Mouse (Mus musculus) frontal cortex, postnatal 36 days (tissue): ENCODE measurements around the gene Fitm2.
"Not testable (repeated sequence)": the region's sequence is repeated elsewhere in the genome, so short reads cannot be mapped to it uniquely, and the experiment has no call there.

Experiments used
- DNase-seq, 2 experiments: peaks; one replicate each; pipeline ENCODE4 v3.0.0; 2022; ENCODE audit warnings: low spot score in 2 of 2

Gene Fitm2

GRCm38 (mm10) chr2:163463251-163463769 is 9.1 kb downstream of the Fitm2 start:
- DNase-seq = no peak

DNA sequence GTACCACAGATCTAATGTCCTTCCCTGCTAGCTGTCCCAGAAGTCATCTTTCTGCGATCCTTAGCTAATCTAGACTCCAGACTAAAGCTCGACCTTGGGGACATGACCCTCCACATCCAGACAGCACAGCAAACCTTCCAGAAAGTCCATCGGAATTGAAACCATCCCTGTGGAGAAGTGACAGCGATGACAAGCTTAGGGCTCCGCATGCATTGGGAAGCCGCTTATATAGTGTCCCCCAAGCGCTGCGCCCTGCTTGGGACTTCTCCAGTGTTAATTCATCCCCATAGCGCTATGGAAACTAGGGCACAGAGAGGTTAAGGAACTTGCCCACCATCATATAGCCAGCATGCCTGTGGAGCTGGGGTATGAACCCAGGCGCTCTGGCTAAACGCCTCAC is 9.6 kb downstream of the Fitm2 start:
- no peak for DNase-seq

- no peak for DNase-seq
These were observed 10.0 kb downstream of the Fitm2 start for GRCm38 (mm10) chr2:163462386-163462785.

DNA sequence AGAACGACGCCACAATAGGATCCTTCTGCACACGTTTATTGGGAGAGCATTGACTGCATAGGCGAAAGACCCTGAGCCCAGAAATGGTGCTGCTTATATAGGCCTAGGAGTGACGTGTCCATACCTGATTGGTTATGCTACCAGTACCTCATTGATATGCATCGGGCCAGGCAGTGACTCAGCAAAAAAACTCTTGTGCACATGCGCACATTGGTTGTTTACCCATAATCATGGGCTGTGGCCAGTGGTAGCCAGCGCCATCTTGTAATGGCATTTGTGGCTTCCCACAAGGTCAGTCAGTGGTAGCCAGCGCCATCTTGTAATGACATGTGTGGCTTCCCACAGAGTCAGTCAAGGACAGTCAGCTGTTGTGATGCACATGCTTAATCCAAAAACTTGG is 11.1 kb downstream of the Fitm2 start:
- DNase-seq = not testable (repeated sequence)

DNA sequence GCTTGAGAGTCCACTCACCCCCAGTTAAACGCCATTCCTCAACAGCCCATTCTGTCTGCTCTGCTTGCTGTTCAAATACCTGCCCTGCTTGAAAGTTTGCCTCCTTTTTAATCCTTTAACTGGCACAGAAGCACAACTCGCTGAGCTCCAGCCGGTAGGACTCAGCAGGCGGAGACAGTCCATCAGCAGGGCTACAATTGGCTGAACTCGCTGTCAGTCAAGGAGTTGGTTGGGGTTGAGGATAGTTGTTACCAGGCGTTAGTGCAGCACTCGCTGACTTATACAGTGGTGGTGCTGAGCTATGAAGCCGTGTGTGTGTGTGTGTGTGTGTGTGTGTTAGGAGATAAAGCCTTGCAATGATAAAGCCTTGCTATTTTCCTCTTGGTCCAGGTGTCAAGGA is 11.8 kb downstream of the Fitm2 start:
- no peak for DNase-seq

DNA sequence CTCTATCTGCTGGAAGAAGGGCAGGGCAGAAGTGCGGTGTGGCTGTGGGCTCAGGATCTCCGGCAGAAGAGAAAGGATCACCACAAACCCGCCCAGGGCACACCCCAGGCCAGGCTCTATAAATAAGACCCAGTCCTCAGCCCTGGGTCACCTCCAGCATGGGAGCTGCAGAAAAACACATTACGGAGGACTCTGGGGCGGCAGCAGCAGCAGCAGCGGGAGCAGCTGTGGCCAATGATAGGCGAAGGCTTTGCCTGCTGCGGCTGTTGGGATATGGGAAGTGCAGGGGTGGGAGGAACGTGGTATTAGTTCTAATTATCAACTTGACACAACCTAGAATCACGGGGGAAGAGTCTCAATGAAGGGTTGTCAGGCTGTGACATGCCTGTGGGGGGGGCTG is 13.0 kb downstream of the Fitm2 start:
- no peak for DNase-seq

DNA sequence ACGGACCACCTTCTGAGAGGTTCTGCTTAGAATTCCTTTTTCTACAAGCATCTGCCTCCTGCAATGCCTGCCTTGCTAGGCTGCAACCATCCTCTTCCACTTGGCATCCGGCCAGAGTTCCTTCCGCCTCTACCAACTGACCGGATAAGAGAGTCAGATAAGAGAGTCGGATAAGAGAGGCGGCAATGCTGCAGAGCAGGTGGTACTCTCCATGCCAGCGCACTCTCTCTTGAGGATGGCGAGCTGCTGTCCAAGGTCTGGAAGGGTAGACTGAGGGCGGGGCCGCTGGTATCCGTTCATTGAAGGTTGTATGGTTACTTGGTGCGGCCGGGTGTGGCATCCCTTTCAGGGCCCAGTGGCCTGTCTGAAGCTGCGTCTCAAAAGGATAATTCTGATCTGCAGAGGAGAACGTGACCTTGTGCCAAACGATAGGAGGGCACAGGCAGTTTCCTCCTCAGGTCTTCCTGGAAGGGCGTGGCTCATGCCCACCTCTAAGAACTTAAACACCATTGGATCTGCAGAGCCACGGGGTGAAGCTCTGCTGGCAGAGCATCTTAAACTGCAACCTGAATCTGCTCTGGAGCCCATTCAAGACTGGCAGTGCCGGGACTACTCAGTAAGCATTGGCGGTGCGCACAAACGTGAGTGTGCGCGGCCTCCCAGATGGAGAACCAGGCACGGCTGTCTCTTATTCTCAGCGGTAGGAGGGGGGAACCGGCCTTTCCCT is 13.7 kb downstream of the Fitm2 start:
- no peak for DNase-seq

GRCm38 (mm10) chr2:163453378-163453777 is 19.1 kb downstream of the Fitm2 start:
- no peak for DNase-seq

DNA sequence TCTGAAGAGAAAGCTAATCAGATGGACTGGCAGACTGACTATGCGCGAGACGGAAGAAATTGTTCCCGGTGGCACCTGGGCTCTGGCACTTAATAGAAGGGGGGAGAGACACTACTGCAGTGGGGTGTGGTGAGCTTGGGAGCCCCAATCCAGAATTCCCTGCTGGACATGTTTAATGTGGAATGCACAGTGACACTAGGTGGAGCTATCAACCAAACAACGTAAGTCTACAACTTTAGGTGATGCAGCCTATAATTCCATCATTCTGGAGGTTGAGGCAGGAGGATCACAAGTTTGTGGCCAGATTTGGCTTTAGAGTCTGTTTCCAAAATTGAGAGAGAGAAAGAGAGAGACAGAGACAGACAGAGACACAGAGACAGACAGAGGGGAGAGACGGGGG is 19.7 kb downstream of the Fitm2 start:
- DNase-seq = no peak

DNA sequence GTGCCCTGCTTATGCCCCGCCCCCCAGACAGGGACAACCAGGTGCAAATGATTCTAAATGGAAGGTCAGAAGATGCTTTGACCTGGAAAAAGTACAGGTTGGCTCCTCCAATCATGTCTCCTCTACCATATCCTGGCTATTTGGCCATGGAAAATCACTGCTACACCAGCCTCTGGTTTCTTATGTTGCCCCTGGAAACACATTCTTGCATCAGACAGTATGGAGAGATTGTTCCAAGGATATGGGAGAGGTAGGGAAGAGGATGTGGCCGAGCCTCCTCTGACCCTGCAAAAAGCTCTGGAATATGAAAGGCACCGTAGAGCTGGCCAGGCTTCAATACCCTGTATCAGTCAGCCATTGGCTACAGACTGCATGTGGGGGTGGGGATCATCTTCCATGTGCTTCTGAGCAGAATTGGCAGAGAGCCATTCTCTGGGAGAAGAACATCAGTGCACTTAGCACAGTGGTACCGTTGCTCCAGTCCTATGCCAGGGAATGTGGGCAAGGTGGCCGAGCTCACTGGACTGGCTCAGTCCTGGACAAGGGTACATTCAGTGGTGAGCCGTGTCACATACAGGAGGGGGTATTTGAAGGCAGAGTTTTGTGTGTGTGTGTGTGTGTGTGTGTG is 21.6 kb downstream of the Fitm2 start:
- peak in 1 of 2 experiments; percentile 60 for DNase-seq

DNA sequence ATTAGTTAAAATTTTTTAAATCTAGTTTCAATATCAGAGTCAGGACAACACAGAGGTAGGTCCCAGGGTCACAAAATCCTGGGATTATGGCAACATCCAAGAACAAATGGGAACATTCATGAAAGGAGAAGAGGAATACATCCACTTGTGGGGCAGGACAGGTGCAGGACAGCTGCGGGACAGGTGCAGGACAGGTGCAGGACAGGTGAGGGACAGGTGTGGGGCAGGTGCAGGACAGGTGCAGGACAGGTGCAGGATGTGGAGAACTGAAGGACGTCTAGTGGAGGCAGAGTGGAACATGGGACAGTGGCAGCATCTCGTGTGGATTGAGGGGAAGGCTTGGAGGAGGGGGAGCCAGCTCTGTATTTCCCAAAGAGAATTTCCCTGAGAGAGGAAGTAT is 23.2 kb downstream of the Fitm2 start:
- DNase-seq = no peak

DNA sequence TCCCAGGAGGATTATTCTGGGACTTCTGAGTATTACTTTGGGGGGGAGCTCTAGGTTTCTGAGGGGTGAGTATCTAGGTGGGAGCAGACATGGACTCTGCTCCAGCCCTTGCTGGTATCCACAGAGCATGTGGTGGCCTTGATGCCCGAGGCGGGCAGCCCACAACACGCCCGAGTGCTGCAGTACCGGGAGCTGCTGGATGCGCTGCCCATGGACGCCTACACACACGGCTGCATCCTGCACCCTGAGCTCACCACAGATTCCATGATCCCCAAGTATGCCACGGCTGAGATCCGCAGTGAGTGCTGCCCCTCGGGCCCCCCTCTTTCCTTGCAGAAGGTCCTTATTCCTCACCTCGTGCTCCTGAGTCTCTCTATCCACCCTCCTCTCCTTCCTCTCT is 25.1 kb downstream of the Fitm2 start:
- DNase-seq = no peak

- DNase-seq = no peak
These were observed 28.4 kb downstream of the Fitm2 start for GRCm38 (mm10) chr2:163444017-163444416.

DNA sequence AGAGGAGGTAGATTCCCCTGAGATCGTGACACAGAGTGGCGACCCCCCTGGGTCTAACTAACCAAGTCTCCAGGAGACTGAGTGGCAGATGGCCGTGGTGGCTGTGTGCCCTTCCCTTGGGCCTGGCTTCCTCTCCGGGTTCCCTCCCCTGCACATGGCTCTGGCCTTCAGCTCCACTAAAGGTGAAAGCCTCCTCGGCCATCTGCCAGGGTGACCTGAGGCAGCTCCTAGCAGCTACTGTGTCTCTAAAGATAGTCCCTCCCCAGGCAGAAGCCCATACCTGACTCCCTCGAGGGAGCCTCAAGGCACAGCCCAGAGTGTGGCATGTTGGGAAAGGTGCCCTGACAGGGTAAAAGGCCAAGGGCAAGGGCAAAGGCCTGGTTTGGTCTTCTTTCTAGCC is 28.9 kb downstream of the Fitm2 start:
- DNase-seq = no peak

DNA sequence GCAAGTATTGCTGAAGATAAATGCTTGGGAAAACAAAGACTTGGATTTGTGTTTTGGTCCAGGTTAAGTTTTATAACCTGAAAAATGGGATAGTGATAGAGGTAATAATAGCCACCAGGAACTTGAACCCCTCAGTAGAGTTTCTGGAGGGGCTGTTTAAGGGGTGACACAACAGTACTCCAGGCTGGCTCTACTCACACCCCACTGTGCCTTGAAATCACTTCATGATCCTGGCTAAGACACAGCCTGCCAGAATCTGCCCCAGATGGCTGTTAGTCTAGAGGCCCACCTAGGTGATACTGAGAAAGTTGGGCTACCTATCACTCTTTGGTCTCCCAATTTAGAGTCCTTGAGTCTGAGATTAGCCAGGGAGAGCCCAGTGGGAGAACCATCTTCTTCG is 32.9 kb downstream of the Fitm2 start:
- no peak for DNase-seq

- DNase-seq = no peak
These were observed 33.6 kb downstream of the Fitm2 start for GRCm38 (mm10) chr2:163438619-163439451.

DNA sequence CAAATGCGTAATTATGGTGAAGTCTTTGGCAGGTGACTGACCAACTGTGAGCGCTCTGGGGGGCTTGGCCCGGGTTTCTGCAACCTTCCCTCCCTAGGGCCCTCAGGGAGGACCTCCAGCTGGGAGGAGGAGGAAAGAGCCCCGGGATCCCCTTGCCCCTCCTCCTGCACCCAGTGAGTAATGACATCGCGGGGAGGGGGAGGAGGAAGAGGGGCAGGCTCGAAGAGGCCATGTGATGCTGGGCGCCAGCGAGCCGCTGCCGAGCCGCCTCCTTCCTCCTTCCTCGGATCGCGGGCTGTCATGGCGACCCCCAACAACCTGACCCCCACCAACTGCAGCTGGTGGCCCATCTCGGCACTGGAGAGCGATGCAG is 34.2 kb downstream of the Fitm2 start, which contains the start of gene Gdap1l1:
Gene Gdap1l1 (plus strand): TSS at position 231 of the 373 bp plus-strand sequence.
- peak; percentile 76 to 80 for DNase-seq

DNA sequence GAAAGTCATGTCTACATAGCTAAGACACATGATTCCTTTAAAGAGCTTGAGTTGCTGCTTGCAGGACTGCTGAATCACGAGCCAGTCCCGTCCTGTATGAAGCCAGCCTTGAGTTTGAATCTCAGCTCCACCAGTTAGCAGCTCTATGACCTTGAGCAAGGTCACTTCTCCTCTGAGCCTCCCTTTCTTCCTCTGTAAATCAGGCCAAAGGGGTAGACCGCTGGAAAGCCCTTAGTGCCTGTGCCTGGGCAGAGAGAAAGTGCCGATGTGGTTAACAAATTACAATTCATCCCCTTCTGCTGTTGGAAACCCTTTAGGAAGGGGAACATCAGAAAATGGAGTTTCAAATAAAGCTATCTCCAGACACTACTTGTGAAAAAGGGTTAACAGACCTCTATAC is 34.6 kb downstream of the Fitm2 start:
- no peak for DNase-seq

GRCm38 (mm10) chr2:163433971-163434370 is 38.5 kb downstream of the Fitm2 start:
- no peak for DNase-seq

DNA sequence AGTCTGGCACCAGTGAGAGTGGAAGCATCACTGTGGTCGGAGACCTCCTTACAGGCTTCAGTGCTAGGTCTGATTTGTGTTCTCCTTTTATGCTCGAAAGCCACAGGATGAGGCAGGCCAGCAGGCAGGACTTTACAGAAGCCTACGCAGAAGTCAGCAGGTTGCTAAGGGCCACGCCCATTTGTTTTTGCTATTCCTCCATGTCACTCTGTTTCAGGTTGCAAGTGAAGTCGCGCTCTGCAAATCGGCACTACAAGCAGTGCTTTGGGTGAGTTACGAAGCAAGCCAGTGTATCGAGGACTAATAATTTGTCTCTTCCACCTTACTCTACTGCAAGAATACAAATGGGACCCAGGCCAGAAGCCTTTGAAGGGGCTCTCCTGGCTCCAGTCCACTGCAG is 41.1 kb downstream of the Fitm2 start:
- no peak for DNase-seq

DNA sequence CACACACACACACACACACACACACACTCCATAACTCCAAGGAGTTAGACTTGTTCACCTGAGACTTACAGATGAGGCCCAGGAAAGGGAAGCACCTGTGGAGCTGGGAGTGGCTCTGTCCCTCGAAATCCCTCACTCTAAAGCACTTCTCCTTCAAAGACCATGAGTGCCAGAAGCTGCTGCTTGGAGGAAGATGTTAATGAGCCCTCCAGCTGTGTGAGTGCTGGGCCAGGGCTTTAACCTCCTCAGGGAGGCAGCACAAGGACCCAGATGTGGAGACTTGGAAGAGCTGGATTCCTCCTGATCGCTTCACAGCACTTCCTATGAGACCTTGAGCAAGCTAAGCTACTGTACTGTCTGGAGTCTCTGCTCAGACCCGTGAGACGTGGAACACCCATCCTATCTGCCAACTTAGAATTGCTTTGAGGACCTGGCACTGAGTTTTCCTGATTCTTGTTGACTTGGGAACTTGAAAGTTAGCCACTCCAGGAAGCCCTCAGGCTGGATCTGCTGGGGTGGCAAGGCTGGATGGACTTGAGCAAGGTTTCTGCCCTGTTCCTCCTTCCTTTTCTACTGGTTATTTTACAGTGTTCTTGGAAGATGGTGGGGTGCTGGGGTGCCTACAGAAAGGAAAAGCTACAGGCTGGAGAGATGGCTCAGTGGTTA is 44.0 kb downstream of the Fitm2 start:
- no peak for DNase-seq

DNA sequence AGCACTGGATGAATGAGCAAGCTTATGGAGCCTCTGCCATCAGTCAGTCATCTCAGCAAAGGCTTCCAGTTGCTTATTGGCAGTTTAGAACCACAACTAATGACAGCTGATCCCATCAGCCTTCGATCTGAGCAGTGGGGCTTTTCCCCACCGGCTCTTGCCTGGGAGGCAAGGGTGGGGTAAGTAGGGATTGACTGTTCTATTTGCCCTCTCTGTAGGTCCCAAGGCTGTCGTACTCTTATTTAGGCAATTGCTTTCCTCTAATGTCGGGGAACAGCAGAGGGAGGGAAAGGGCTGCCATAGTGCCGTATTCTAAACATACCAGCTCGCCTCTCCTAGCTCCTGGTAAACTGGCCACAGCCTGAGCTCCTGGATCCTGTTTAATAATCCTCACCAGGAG is 47.8 kb downstream of the Fitm2 start, which contains the start of gene Oser1:
Gene Oser1 (minus strand): TSS at position 101 of the 400 bp plus-strand sequence.
- no peak for DNase-seq
